Mouse (Mus musculus): ENCODE data around the gene Plagl1. TPM values are rescaled to one million over a fixed set of nuclear protein-coding genes. Genes with fewer than 3 reads are reported as not detected.

The Plagl1 gene
- polyA plus RNA-seq, 1 experiment from 2014 or later: 47.0 TPM

GRCm38 (mm10) chr10:13098895-13099294 is 38.6 kb downstream of the Plagl1 start:
- Histone ChIP-seq H3K4me2 (replicated peaks) (no peak overlapping the region), H3K4me3 (replicated peaks) (no peak overlapping the region), H3K9me3 (no peaks in the 10 kb centered on the region), H3K4me1 (replicated peaks) (no peaks in the 10 kb centered on the region), H3K27me3 (no peaks in the 10 kb centered on the region), H3K9ac (replicated peaks) (no peak overlapping the region), H3K27ac (no peak overlapping the region), H3K36me3 (no peaks in the 10 kb centered on the region)
- WGBS: 95% methylated on average over 1 of the region's 1 CpGs
- ATAC-seq: no peak

- no peak for ATAC-seq
- H3K27me3 ChIP-seq: no peaks in the 10 kb centered on the region
These were observed 39.9 kb downstream of the Plagl1 start for GRCm38 (mm10) chr10:13100061-13100648.

GRCm38 (mm10) chr10:13102360-13102759 is 42.1 kb downstream of the Plagl1 start:
- ATAC-seq: no peak
- Histone ChIP-seq H3K4me2 (replicated peaks) (no peak overlapping the region), H3K4me1 (replicated peaks) (peaks cover 16% of the 10 kb centered on the region), H3K36me3 (no peaks in the 10 kb centered on the region), H3K9me3 (no peaks in the 10 kb centered on the region), H3K9ac (replicated peaks) (no peak overlapping the region), H3K27ac (no peak overlapping the region), H3K27me3 (no peaks in the 10 kb centered on the region), H3K4me3 (replicated peaks) (no peak overlapping the region)
- WGBS: 68% methylated on average over 4 of the region's 4 CpGs

More at GRCm38 (mm10) chr10:13100061-13100648, 39.9 kb downstream of the Plagl1 start:
- no peak overlapping the region for H3K9ac ChIP-seq (replicated peaks)
- H3K4me2 ChIP-seq (replicated peaks): no peak overlapping the region
- H3K9me3 ChIP-seq: no peaks in the 10 kb centered on the region
- H3K36me3 ChIP-seq: no peaks in the 10 kb centered on the region
- H3K4me1 ChIP-seq (replicated peaks): no peaks in the 10 kb centered on the region
- WGBS: 86% methylated on average over 6 of the region's 6 CpGs
- no peak overlapping the region for H3K4me3 ChIP-seq (replicated peaks)
- H3K27ac ChIP-seq: no peak overlapping the region

- peaks cover 31% of the 10 kb centered on the region for H3K4me1 ChIP-seq (replicated peaks)
- H3K4me2 ChIP-seq (replicated peaks): no peak overlapping the region
- H3K27ac ChIP-seq: no peak overlapping the region
- WGBS: 77% methylated on average over 4 of the region's 4 CpGs
- ATAC-seq: no peak
- H3K36me3 ChIP-seq: no peaks in the 10 kb centered on the region
- H3K4me3 ChIP-seq (replicated peaks): no peak overlapping the region
- H3K27me3 ChIP-seq: no peaks in the 10 kb centered on the region
- H3K9me3 ChIP-seq: no peaks in the 10 kb centered on the region
- no peak overlapping the region for H3K9ac ChIP-seq (replicated peaks)
These were observed 43.5 kb downstream of the Plagl1 start for GRCm38 (mm10) chr10:13103838-13104237.

- Histone ChIP-seq H3K4me3 (replicated peaks) (no peak overlapping the region), H3K4me1 (replicated peaks) (peaks cover 52% of the 10 kb centered on the region), H3K27me3 (no peaks in the 10 kb centered on the region), H3K9ac (replicated peaks) (no peak overlapping the region), H3K9me3 (no peaks in the 10 kb centered on the region), H3K4me2 (replicated peaks) (no peak overlapping the region), H3K36me3 (no peaks in the 10 kb centered on the region), H3K27ac (peak overlapping the region; percentile 79)
- ATAC-seq: no peak
- WGBS: 62% methylated on average over 9 of the region's 9 CpGs
These were observed 46.8 kb downstream of the Plagl1 start for GRCm38 (mm10) chr10:13106909-13107624.

- Histone ChIP-seq H3K4me1 (replicated peaks) (peaks cover 62% of the 10 kb centered on the region), H3K4me2 (replicated peaks) (no peak overlapping the region), H3K36me3 (no peaks in the 10 kb centered on the region), H3K27ac (peak overlapping the region; percentile 79), H3K9me3 (no peaks in the 10 kb centered on the region), H3K4me3 (replicated peaks) (no peak overlapping the region), H3K27me3 (no peaks in the 10 kb centered on the region), H3K9ac (replicated peaks) (no peak overlapping the region)
- peak; percentile 91 for ATAC-seq
- WGBS: 2% methylated on average over 7 of the region's 7 CpGs
These were observed 47.8 kb downstream of the Plagl1 start for GRCm38 (mm10) chr10:13108021-13108548.

GRCm38 (mm10) chr10:13108847-13109246 is 48.5 kb downstream of the Plagl1 start:
- Histone ChIP-seq H3K4me2 (replicated peaks) (0 out of 2 replicates have a peak overlapping the region, but pooled peaks have one; percentile 9), H3K9ac (replicated peaks) (no peak overlapping the region), H3K9me3 (no peaks in the 10 kb centered on the region), H3K27ac (peak overlapping the region; percentile 79), H3K4me1 (replicated peaks) (peaks cover 67% of the 10 kb centered on the region), H3K27me3 (no peaks in the 10 kb centered on the region), H3K36me3 (no peaks in the 10 kb centered on the region), H3K4me3 (replicated peaks) (no peak overlapping the region)
- WGBS: 17% methylated on average over 4 of the region's 4 CpGs
- ATAC-seq: 0 out of 2 replicates have a peak, but pooled peaks have one; percentile 3

GRCm38 (mm10) chr10:13109781-13110180 is 49.5 kb downstream of the Plagl1 start:
- Histone ChIP-seq H3K4me2 (replicated peaks) (no peak overlapping the region), H3K27me3 (no peaks in the 10 kb centered on the region), H3K9ac (replicated peaks) (no peak overlapping the region), H3K36me3 (no peaks in the 10 kb centered on the region), H3K27ac (peak overlapping the region; percentile 27; the same call in 1 of the 2 replicates), H3K4me1 (replicated peaks) (peaks cover 76% of the 10 kb centered on the region), H3K4me3 (replicated peaks) (no peak overlapping the region), H3K9me3 (no peaks in the 10 kb centered on the region)
- 65% methylated on average over 1 of the region's 1 CpGs for WGBS
- no peak for ATAC-seq

GRCm38 (mm10) chr10:13112849-13113248 is 52.5 kb downstream of the Plagl1 start:
- H3K4me1 ChIP-seq (replicated peaks): peaks cover 86% of the 10 kb centered on the region
- H3K4me2 ChIP-seq (replicated peaks): no peak overlapping the region
- H3K27me3 ChIP-seq: no peaks in the 10 kb centered on the region
- no peak overlapping the region for H3K9ac ChIP-seq (replicated peaks)
- H3K4me3 ChIP-seq (replicated peaks): no peak overlapping the region
- H3K36me3 ChIP-seq: no peaks in the 10 kb centered on the region
- no peak overlapping the region for H3K27ac ChIP-seq
- no peak for ATAC-seq
- WGBS: 72% methylated on average over 3 of the region's 3 CpGs
- no peaks in the 10 kb centered on the region for H3K9me3 ChIP-seq

- no peaks in the 10 kb centered on the region for H3K36me3 ChIP-seq
- no peak for ATAC-seq
- H3K4me2 ChIP-seq (replicated peaks): peak overlapping the region; percentile 10; the same call in 1 of the 2 replicates
These were observed 53.3 kb downstream of the Plagl1 start for GRCm38 (mm10) chr10:13113641-13114040.

GRCm38 (mm10) chr10:13115030-13115429 is 54.7 kb downstream of the Plagl1 start:
- WGBS: 7% methylated on average over 4 of the region's 4 CpGs
- H3K4me3 ChIP-seq (replicated peaks): no peak overlapping the region
- no peaks in the 10 kb centered on the region for H3K27me3 ChIP-seq
- no peaks in the 10 kb centered on the region for H3K9me3 ChIP-seq
- H3K4me1 ChIP-seq (replicated peaks): peaks cover 78% of the 10 kb centered on the region
- ATAC-seq: peak; percentile 90
- no peak overlapping the region for H3K9ac ChIP-seq (replicated peaks)
- H3K27ac ChIP-seq: peak overlapping the region; percentile 83
- H3K36me3 ChIP-seq: no peaks in the 10 kb centered on the region
- peak overlapping the region; percentile 15 for H3K4me2 ChIP-seq (replicated peaks)

More at GRCm38 (mm10) chr10:13113641-13114040, 53.3 kb downstream of the Plagl1 start:
- Histone ChIP-seq H3K9ac (replicated peaks) (no peak overlapping the region), H3K27ac (0 out of 2 replicates have a peak overlapping the region, but pooled peaks have one; percentile 35), H3K4me3 (replicated peaks) (no peak overlapping the region), H3K9me3 (no peaks in the 10 kb centered on the region), H3K4me1 (replicated peaks) (peaks cover 86% of the 10 kb centered on the region), H3K27me3 (no peaks in the 10 kb centered on the region)
- 71% methylated on average over 4 of the region's 4 CpGs for WGBS

Data from midbrain, embryonic 13.5 days (tissue).